Mouse (Mus musculus) CD4-positive, CD25-positive, alpha-beta regulatory T cell, adult 4 months (primary cell): Measurements from ENCODE around the gene A830031A19Rik. TPM values are rescaled to one million over a fixed set of nuclear protein-coding genes. Genes with fewer than 3 reads are reported as not detected.

ENCODE experiments used
- ATAC-seq: one replicate; pipeline ENCODE4 v1.8.0; 2017
- polyA plus RNA-seq, 2 experiments: library from polyadenylated mRNA; unstranded; fragments of 100-300 nt; shearing (Covaris generic); gene quantifications; one replicate each; pipeline ENCODE4 v1.2.1; 2017

Gene A830031A19Rik
- polyA plus RNA-seq, 2 experiments from 2014 or later = not detected

GRCm38 (mm10) chr11:24008244-24008643 is 66.6 kb downstream of the A830031A19Rik start:
- no peak for ATAC-seq

GRCm38 (mm10) chr11:24005445-24006156 is 69.3 kb downstream of the A830031A19Rik start:
- ATAC-seq = no peak

GRCm38 (mm10) chr11:24000675-24001074 is 74.2 kb downstream of the A830031A19Rik start:
- ATAC-seq = no peak

Other genes starting within 250 kb of the A830031A19Rik start
- 10 to 100 TPM; 40.4 to 52.4 TPM for gene Papolg, start 179.8 kb downstream of the A830031A19Rik start, polyA plus RNA-seq
- gene Bcl11a, start 3.0 kb upstream of the A830031A19Rik start, polyA plus RNA-seq = under 1 TPM; 0.23 to 0.79 TPM